Comparison of ENCODE assay signal across 9 mouse cellular contexts in genomic region chr1:134858344-134859053, GRCm38 (mm10).
A peak's percentile ranks its signal among the peaks of the same experiment; 100 is the strongest.
DNase-seq lines count a peak whose midpoint lies in the region; ATAC-seq lines count a peak whose summit lies in the region.
"Had no signal": no experiment of that assay in that cellular context is flagged by ENCODE, and none has a peak within 500 bp of the region (broad histone marks: within the 10 kb centered on the region; RNA-seq: fewer than 3 reads in every experiment).

No protein-coding gene starts in this region.

- 0 out of 2 replicates have a peak overlapping the region, but pooled peaks have one; percentile 25 for H3K27ac ChIP-seq in hindbrain, embryonic 15.5 days (replicated peaks)
- no peak overlapping the region for H3K27ac ChIP-seq in hindbrain, embryonic 10.5 days
- H3K27ac ChIP-seq in hindbrain, embryonic 16.5 days (ENCODE audit: low read depth, low read length), result no peak overlapping the region
- H3K27ac ChIP-seq: kidney, postnatal 0 days had no signal

- H3K9me3 ChIP-seq in hindbrain, embryonic 15.5 days, result no peaks in the 10 kb centered on the region
- no peaks in the 10 kb centered on the region for H3K9me3 ChIP-seq in hindbrain, embryonic 10.5 days
- no peaks in the 10 kb centered on the region for H3K9me3 ChIP-seq in hindbrain, embryonic 16.5 days (ENCODE audit: control insufficient read depth, low read length)

- no peak overlapping the region for H3K4me3 ChIP-seq in hindbrain, embryonic 15.5 days
- H3K4me3 ChIP-seq in hindbrain, embryonic 10.5 days, result no peak overlapping the region
- no peak overlapping the region for H3K4me3 ChIP-seq in hindbrain, embryonic 16.5 days (ENCODE audit: low read length)

- H3K4me2 ChIP-seq in hindbrain, embryonic 15.5 days, result no peak overlapping the region
- H3K4me2 ChIP-seq in hindbrain, embryonic 16.5 days (ENCODE audit: low read length), result no peak overlapping the region

- H3K4me1 ChIP-seq in hindbrain, embryonic 15.5 days (replicated peaks), result peaks cover 8% of the 10 kb centered on the region
- H3K4me1 ChIP-seq in hindbrain, embryonic 10.5 days (replicated peaks), result peaks cover 5% of the 10 kb centered on the region
- H3K4me1 ChIP-seq in hindbrain, embryonic 16.5 days (ENCODE audit: control insufficient read depth, insufficient read depth, low read depth, low read length), result peaks cover 7% of the 10 kb centered on the region

- no peaks in the 10 kb centered on the region for H3K36me3 ChIP-seq in hindbrain, embryonic 15.5 days
- H3K36me3 ChIP-seq in hindbrain, embryonic 10.5 days, result 0 out of 2 replicates have a peak, but pooled peaks cover 2% of the 10 kb centered on the region
- no peaks in the 10 kb centered on the region for H3K36me3 ChIP-seq in hindbrain, embryonic 16.5 days (ENCODE audit: control insufficient read depth, insufficient read depth, low read length)

- no peak for DNase-seq in hindbrain, embryonic 10.5 days (ENCODE audit: low spot score)
- DNase-seq in adipocyte (ENCODE audit: low spot score), result peak; percentile 73
- peak; percentile 70 to 76 for DNase-seq in gastrocnemius, adult 8-10 months (ENCODE audit: low spot score in 2 of 2)
- no peak for DNase-seq in right cerebral cortex, postnatal 14 days

- peak; percentile 42; the same call in 1 of the 2 replicates for ATAC-seq in hindbrain, embryonic 15.5 days (ENCODE audit: low FRiP score, low read depth)
- ATAC-seq in hindbrain, embryonic 16.5 days, result peak; percentile 68
- ATAC-seq in frontal cortex, adult (ENCODE audit: low TSS enrichment), result no peak
- ATAC-seq in monocyte, adult 5-6 weeks (replicated peaks; ENCODE audit: insufficient number of reproducible peaks, low FRiP score, low TSS enrichment, poor library complexity, severe bottlenecking), result no peak

- WGBS in hindbrain, embryonic 15.5 days, result 39% methylated on average over 3 of the region's 3 CpGs
- WGBS in hindbrain, embryonic 10.5 days, result 79% methylated on average over 3 of the region's 3 CpGs
- WGBS in hindbrain, embryonic 16.5 days, result 42% methylated on average over 3 of the region's 3 CpGs

- H3K27me3 ChIP-seq in hindbrain, embryonic 15.5 days, result no peaks in the 10 kb centered on the region
- H3K27me3 ChIP-seq in hindbrain, embryonic 10.5 days (ENCODE audit: insufficient read depth, poor library complexity, severe bottlenecking), result peaks cover 14% of the 10 kb centered on the region; the same call in 1 of the 2 replicates
- H3K27me3 ChIP-seq in hindbrain, embryonic 16.5 days (replicated peaks; ENCODE audit: control insufficient read depth, insufficient read depth, low read length), result no peaks in the 10 kb centered on the region

- no peak overlapping the region for H3K9ac ChIP-seq in hindbrain, embryonic 15.5 days
- no peak overlapping the region for H3K9ac ChIP-seq in hindbrain, embryonic 16.5 days (ENCODE audit: low read depth, low read length)

Comparison
In these comparisons a context has a peak if more than half of its experiments do, and no peak if none do; other contexts are left out.
1. ATAC-seq: peak in hindbrain, embryonic 15.5 days (single experiment) and hindbrain, embryonic 16.5 days (single experiment); none in frontal cortex, adult (single experiment) and monocyte, adult 5-6 weeks (single experiment).
2. DNase-seq: peak in adipocyte (single experiment) and gastrocnemius, adult 8-10 months (2 of 2); none in hindbrain, embryonic 10.5 days (single experiment) and right cerebral cortex, postnatal 14 days (single experiment).